ENCODE assay signal across 34 mouse cellular contexts in genomic region chr6:92304109-92304508, GRCm38 (mm10). TPM values are rescaled to one million over a fixed set of nuclear protein-coding genes. Genes with fewer than 3 reads are reported as not detected.
"Had no signal": no experiment of that assay in that cellular context is flagged by ENCODE, and none has a peak within 500 bp of the region (broad histone marks: within the 10 kb centered on the region; RNA-seq: fewer than 3 reads in every experiment).

No protein-coding gene starts in this region.

- H3K4me1 ChIP-seq: heart, embryonic 10.5 days; heart, embryonic 13.5 days; heart, embryonic 15.5 days; hindbrain, embryonic 13.5 days; hindbrain, embryonic 15.5 days; kidney, embryonic 15.5 days; limb, embryonic 10.5 days; limb, embryonic 12.5 days; liver, embryonic 15.5 days had no signal

- H3K9me3 ChIP-seq: heart, embryonic 10.5 days; heart, embryonic 13.5 days; heart, embryonic 15.5 days; hindbrain, embryonic 13.5 days; hindbrain, embryonic 15.5 days; kidney, embryonic 15.5 days; limb, embryonic 10.5 days; limb, embryonic 12.5 days; liver, embryonic 13.5 days; liver, embryonic 15.5 days had no signal

- DNase-seq: gastrocnemius, adult 2 months; gastrocnemius, postnatal 10 days; gastrocnemius, postnatal 25 days; heart, adult 18-20 months; heart, postnatal 14 days; heart, postnatal 36 days; kidney, adult 11 months; kidney, adult 2 months; kidney, adult 9 months; kidney, postnatal 14 days; kidney, postnatal 36 days; layer of hippocampus, adult 9-11 months; layer of hippocampus, postnatal 36 days; liver; liver, embryonic 13.5 days had no signal

- H3K4me3 ChIP-seq: gastrocnemius, adult 2 months; heart, embryonic 10.5 days; heart, embryonic 13.5 days; heart, embryonic 15.5 days; hindbrain, embryonic 13.5 days; hindbrain, embryonic 15.5 days; kidney, embryonic 15.5 days; limb, embryonic 10.5 days; limb, embryonic 12.5 days; liver, embryonic 13.5 days; liver, embryonic 15.5 days had no signal

- H3K9ac ChIP-seq: heart, embryonic 13.5 days; heart, embryonic 15.5 days; hindbrain, embryonic 13.5 days; hindbrain, embryonic 15.5 days; kidney, embryonic 15.5 days; limb, embryonic 12.5 days; liver, embryonic 13.5 days; liver, embryonic 15.5 days had no signal

- H3K27ac ChIP-seq: gastrocnemius, adult 2 months; heart, embryonic 10.5 days; heart, embryonic 13.5 days; heart, embryonic 15.5 days; hindbrain, embryonic 13.5 days; hindbrain, embryonic 15.5 days; hindbrain, postnatal 0 days; kidney, embryonic 15.5 days; kidney, postnatal 0 days; limb, embryonic 10.5 days; limb, embryonic 12.5 days; liver, embryonic 13.5 days; liver, embryonic 15.5 days had no signal

- H3K36me3 ChIP-seq: heart, embryonic 10.5 days; heart, embryonic 13.5 days; heart, embryonic 15.5 days; hindbrain, embryonic 13.5 days; hindbrain, embryonic 15.5 days; kidney, embryonic 15.5 days; limb, embryonic 10.5 days; limb, embryonic 12.5 days; liver, embryonic 13.5 days; liver, embryonic 15.5 days had no signal

- ATAC-seq: hindbrain, postnatal 0 days; intestine, embryonic 16.5 days had no signal

- H3K4me2 ChIP-seq: heart, embryonic 13.5 days; heart, embryonic 15.5 days; hindbrain, embryonic 13.5 days; hindbrain, embryonic 15.5 days; kidney, embryonic 15.5 days; limb, embryonic 12.5 days; liver, embryonic 11.5 days; liver, embryonic 13.5 days; liver, embryonic 15.5 days had no signal

- H3K27me3 ChIP-seq: heart, embryonic 13.5 days; heart, embryonic 15.5 days; hindbrain, embryonic 13.5 days; hindbrain, embryonic 15.5 days; kidney, embryonic 15.5 days; limb, embryonic 12.5 days; liver, embryonic 13.5 days; liver, embryonic 15.5 days had no signal

RNA-seq across cellular contexts. Expression of gene Trh, which starts 59.7 kb away (rescaled TPM):
- total RNA-seq: gastrocnemius, adult 2 months; gastrocnemius, postnatal 10 days; gastrocnemius, postnatal 25 days; gastrocnemius, postnatal 4 days; granulocyte monocyte progenitor cell, adult 5-6 weeks; heart, adult 18-20 months; heart, adult 8-10 months; heart, postnatal 14 days; heart, postnatal 36 days; hematopoietic stem cell, adult 5-6 weeks had no signal
- polyA plus RNA-seq: heart, postnatal 0 days; kidney, adult 2 months; large intestine, adult 2 months; limb, embryonic 10.5 days; limb, embryonic 12.5 days; liver, embryonic 11.5 days; liver, embryonic 13.5 days; liver, embryonic 15.5 days had no signal
